Mouse (Mus musculus) olfactory bulb, adult 2 months (tissue): ENCODE data around the gene Krcc1. TPM values are rescaled to one million over a fixed set of nuclear protein-coding genes. Genes with fewer than 3 reads are reported as not detected.

Experiments
- H3K27ac ChIP-seq: fragments of 200-500 bp; 2 replicates; pipeline ENCODE4 v1.5.1; 2012; ENCODE audit warnings: low read depth, low read length; ENCODE audit not compliant: insufficient read depth
- H3K4me1 ChIP-seq: fragments of 200-500 bp; 2 replicates; pipeline ENCODE4 v1.6.1; 2012; ENCODE audit warnings: low read length; ENCODE audit not compliant: control insufficient read depth, insufficient read depth
- H3K4me3 ChIP-seq: fragments of 200-500 bp; 2 replicates; pipeline ENCODE4 v1.5.1; 2012; ENCODE audit warnings: mild to moderate bottlenecking, low read depth, low read length, moderate library complexity; ENCODE audit not compliant: insufficient read depth
- CTCF ChIP-seq: fragments of 200-500 bp; IDR thresholded peaks from 2 replicates; pipeline ENCODE4 v1.5.1; 2012; ENCODE audit warnings: low read depth, mild to moderate bottlenecking, low read length, moderate library complexity; ENCODE audit not compliant: insufficient read depth
- POLR2A ChIP-seq: fragments of 200-500 bp; IDR thresholded peaks from 2 replicates; pipeline ENCODE4 v1.6.1; 2012; ENCODE audit warnings: mild to moderate bottlenecking, low read depth, low read length, moderate library complexity; ENCODE audit not compliant: insufficient read depth
- WGBS: fragments of 180-500 bp; shearing (Covaris S2); methylation state at CpG from one replicate; pipeline ENCODE4 v1.1.7; 2018; 5-methylcytosine and 5-hydroxymethylcytosine counted together
- polyA plus RNA-seq: library from polyadenylated mRNA; stranded (reverse); fragments of >200 nt; gene quantifications from 2 replicates; pipeline ENCODE4 v1.2.4, GENCODE M21; 2012; ENCODE audit warnings: low replicate concordance; ENCODE audit not compliant: missing spikeins, insufficient read depth, insufficient read length

Krcc1 gene
- polyA plus RNA-seq, 1 experiment, result not detected

DNA sequence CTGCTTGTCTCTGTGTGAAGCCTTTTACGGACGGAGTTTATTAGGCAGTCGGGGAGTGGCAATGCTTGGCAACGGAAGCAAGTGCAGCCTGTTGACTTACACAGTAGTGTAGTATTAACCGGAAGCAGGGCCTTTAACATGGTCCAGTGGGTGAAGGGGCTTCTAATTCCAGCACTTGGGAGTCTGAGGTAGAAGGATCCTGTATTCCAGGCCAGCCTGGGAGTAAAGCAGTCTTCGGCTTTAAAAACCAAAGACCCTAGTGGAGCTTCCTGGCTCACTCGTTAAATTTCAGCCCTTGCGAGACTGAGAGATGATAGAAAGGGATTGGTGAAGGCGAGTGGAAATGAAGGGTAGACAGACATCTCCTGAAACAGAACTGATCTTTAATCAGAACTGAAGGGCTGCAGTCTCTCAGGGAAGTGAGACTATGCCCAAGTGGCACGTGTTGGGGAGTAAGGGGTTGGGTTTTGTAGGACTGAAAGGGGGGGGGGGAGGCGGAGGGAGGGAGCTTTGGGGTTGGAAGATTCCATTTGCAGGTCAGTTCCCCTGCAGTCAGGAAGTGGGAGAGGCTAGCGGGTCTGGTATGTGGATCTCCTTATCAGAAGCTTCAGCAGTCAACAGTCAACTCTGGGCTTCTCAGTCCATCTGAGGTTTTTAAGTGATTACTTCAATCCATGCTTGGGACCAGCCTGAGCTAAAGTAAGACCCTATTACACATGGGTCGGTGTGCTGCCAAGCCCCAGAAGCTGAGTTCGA, 998 bp upstream of the Krcc1 start:
- TF ChIP-seq POLR2A, result no peak
- no peak for TF ChIP-seq CTCF
- Histone ChIP-seq H3K4me3 (peak overlapping the region; percentile 33), H3K27ac (peak overlapping the region; percentile 3; the same call in 1 of the 2 replicates), H3K4me1 (no peaks in the 10 kb centered on the region)
- 24% methylated on average over 14 of the region's 14 CpGs for WGBS

DNA sequence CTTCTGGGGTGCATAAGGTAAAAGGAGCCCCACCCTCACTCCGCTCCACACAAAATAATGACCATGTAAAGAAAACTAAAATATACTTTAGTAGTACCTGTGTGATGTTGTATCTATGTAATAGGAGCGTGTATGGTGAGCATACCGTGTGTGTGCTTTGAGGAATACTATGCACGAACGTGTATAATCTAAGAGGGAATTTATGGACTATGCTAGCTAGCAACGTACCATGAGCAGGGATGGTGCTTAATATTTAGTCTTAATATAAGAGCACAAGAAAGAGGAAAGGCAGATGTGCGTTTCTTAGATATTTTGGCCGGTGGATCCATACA, 454 bp upstream of the Krcc1 start:
- WGBS, result 1% methylated on average over 8 of the region's 8 CpGs
- H3K27ac ChIP-seq, result peak overlapping the region; percentile 3; the same call in 1 of the 2 replicates
- peak overlapping the region; percentile 98 for H3K4me3 ChIP-seq
- TF ChIP-seq CTCF (no peak), POLR2A (no peak)
- H3K4me1 ChIP-seq, result no peaks in the 10 kb centered on the region

DNA sequence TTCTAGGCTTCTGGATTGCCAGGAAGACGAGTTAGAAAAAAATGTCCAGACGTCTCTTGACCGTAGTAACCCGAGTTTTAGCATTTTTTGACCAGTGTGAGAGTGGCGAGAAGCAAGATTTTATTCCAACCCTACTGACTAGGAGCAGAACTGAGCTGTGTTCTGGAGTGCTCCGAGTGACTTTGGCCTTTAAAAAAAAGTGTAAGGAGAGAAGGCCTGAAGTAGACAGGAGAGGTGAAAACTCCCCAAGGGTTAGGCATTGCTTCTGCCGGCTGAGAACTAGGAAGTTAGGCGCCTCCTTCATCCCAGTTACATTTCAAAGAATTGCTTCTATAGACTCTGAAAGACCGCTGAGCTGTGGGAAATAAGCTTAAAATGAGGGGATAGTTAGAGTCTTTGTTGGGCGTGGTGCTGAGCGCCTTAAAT, 852 bp downstream of the Krcc1 start:
- H3K27ac ChIP-seq, result peak overlapping the region; percentile 97
- WGBS, result 1% methylated on average over 11 of the region's 11 CpGs
- no peaks in the 10 kb centered on the region for H3K4me1 ChIP-seq
- peak overlapping the region; percentile 98 for H3K4me3 ChIP-seq
- TF ChIP-seq CTCF, result no peak
- TF ChIP-seq POLR2A, result no peak

- 97% methylated on average over 1 of the region's 1 CpGs for WGBS
- Histone ChIP-seq H3K4me1 (no peaks in the 10 kb centered on the region), H3K4me3 (no peak overlapping the region), H3K27ac (no peak overlapping the region)
- TF ChIP-seq CTCF (no peak), POLR2A (no peak)
Measured at GRCm38 (mm10) chr6:71273715-71274114, 2.2 kb downstream of the Krcc1 start.

DNA sequence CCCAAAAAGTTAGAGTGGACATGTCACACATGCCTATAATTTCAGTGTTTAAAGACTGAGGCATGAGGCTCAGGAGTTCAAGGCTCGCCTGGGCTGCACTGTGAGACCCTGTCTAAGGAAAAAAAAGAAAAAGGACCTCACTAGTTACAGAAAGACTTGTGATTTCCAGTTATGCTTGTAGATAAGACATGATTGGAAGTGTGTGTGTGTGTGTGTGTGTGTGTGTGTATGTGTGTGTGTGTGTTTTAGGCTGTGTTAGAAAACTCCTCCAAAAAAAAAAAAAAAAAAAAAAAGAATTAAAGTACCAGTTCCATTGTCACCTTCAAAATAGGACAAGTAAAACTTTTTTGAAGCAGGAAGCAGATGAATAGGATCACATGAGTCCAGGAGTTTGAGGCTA, 3.1 kb downstream of the Krcc1 start:
- TF ChIP-seq CTCF, result no peak
- TF ChIP-seq POLR2A, result no peak
- 92% methylated on average over 1 of the region's 1 CpGs for WGBS
- Histone ChIP-seq H3K4me1 (no peaks in the 10 kb centered on the region), H3K4me3 (no peak overlapping the region), H3K27ac (no peak overlapping the region)

DNA sequence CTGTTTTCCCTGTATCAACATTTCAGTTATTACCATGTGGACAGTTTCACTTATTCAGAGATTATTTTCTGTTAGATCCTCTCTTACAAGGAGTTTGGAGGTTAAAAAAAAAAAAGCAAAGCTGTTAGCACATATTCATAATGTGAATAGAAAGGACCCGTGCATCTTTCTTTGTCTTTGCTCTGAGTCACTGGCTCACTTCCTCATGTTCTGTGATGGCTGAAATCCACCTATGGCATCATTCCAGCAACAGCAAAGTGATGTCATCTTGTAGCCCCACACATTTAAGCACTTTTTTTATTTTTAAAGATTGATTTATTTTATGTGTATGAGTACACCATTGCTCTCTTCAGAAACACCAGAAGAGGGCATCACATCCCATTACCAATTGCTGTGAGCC, 7.9 kb downstream of the Krcc1 start:
- WGBS, result 30% methylated on average over 1 of the region's 1 CpGs
- no peak overlapping the region for H3K4me3 ChIP-seq
- H3K4me1 ChIP-seq, result no peaks in the 10 kb centered on the region
- TF ChIP-seq CTCF (no peak), POLR2A (no peak)
- no peak overlapping the region for H3K27ac ChIP-seq

- no peak overlapping the region for H3K4me3 ChIP-seq
- TF ChIP-seq CTCF, result no peak
- WGBS, result 88% methylated on average over 14 of the region's 14 CpGs
- no peaks in the 10 kb centered on the region for H3K4me1 ChIP-seq
- no peak overlapping the region for H3K27ac ChIP-seq
Measured at GRCm38 (mm10) chr6:71293509-71293908, 22.0 kb downstream of the Krcc1 start.

- H3K4me1 ChIP-seq, result no peaks in the 10 kb centered on the region
- no peak overlapping the region for H3K27ac ChIP-seq
- 78% methylated on average over 6 of the region's 6 CpGs for WGBS
- H3K4me3 ChIP-seq, result no peak overlapping the region
- TF ChIP-seq POLR2A, result no peak
- TF ChIP-seq CTCF, result no peak
Measured at GRCm38 (mm10) chr6:71295303-71295702, 23.8 kb downstream of the Krcc1 start.

- 71% methylated on average over 2 of the region's 2 CpGs for WGBS
- Histone ChIP-seq H3K27ac (no peak overlapping the region), H3K4me1 (no peaks in the 10 kb centered on the region), H3K4me3 (no peak overlapping the region)
- TF ChIP-seq CTCF (no peak), POLR2A (no peak)
Measured at GRCm38 (mm10) chr6:71298051-71298450, 26.6 kb downstream of the Krcc1 start.

GRCm38 (mm10) chr6:71298751-71299150, 27.3 kb downstream of the Krcc1 start:
- Histone ChIP-seq H3K4me3 (no peak overlapping the region), H3K27ac (no peak overlapping the region), H3K4me1 (no peaks in the 10 kb centered on the region)
- TF ChIP-seq CTCF, result no peak
- no peak for TF ChIP-seq POLR2A
- 49% methylated on average over 3 of the region's 3 CpGs for WGBS
